Mouse (Mus musculus) myocyte (in vitro differentiated cells): Measurements from ENCODE around the gene Igf2r.

Source experiments
- E2F4 ChIP-seq: IDR thresholded peaks from one replicate; pipeline ENCODE4 v1.6.1; 2011; ENCODE audit warnings: mild to moderate bottlenecking, control low read depth, moderate library complexity; ENCODE audit not compliant: insufficient read depth
- MAX ChIP-seq: IDR thresholded peaks from one replicate; pipeline ENCODE4 v1.6.1; 2011; ENCODE audit warnings: low read depth, mild to moderate bottlenecking, control low read depth
- POLR2A ChIP-seq: IDR thresholded peaks from one replicate; pipeline ENCODE4 v1.6.1; 2011; ENCODE audit warnings: low read depth, mild to moderate bottlenecking, control low read depth, moderate library complexity; ENCODE audit not compliant: insufficient read length
- POLR2AphosphoS2 ChIP-seq: IDR thresholded peaks from one replicate; pipeline ENCODE4 v1.6.1; 2011; ENCODE audit warnings: low read depth, control low read depth; ENCODE audit not compliant: insufficient read length

DNA sequence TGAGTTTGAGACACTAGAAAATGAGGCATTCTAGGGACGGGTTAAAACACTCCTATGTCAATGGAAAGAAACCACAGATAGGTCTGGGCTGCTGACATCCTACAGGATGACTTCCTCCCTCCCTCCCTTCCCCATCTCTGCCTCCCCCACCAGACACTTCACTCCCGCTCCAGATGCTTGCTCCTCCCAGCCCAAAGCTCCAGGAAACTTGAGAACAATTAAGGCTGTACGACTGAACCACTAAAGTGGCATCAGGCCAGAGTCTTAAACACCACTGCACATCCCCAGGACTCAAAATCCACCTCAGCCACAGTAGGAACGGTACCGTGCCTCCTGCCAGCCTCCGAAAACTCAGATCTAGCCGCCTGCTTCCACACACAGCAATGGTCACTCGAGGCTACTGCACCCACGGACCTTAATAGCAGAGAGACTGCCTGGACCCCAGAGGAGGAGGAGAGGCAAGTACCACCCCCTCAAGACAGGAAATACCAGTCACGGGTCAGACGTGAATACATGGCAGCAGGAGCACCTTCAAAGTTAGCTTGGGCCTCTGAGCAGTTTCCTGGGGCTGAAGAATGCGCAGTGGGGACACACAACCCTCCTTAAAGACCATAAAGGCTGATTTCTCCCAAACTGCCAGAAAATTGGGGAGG lies 35.1 kb downstream of the Igf2r start:
- TF ChIP-seq POLR2A (no peak), MAX (no peak), E2F4 (no peak), POLR2AphosphoS2 (no peak)
